Mouse (Mus musculus): ENCODE measurements around the gene Selenoh. TPM values are rescaled to one million over a fixed set of nuclear protein-coding genes. Genes with fewer than 3 reads are reported as not detected.

Selenoh gene
- total RNA-seq, 1 experiment, result 589 TPM

DNA sequence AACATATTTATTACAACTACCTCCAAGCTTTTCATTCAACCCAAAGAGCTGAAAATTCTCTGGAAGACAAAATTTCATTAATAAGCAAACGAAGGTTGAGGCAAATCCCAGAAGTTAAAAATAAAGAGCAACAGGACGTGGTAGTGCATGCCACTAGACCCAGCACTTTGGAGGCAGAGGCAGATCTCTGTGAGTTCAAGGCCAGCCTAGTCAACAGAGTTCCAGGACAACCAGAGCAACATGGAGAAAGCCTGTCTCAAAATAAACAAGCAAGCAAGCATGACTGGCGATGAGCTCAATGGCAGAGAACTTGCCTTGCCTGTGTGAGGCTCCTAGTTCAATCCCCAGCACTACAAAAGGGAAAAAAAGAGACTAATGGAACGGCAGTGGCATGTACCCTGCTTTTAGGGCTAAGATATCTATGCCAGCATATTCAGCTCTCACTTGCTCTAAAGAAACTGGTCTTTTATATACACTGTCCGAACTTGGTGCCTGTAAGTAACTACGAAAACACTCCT, 23.5 kb downstream of the Selenoh start:
- Histone ChIP-seq H3K9ac (ENCODE audit: insufficient read depth, low read depth, low read length, poor library complexity, severe bottlenecking) (no peak overlapping the region), H3K9me3 (ENCODE audit: control insufficient read depth, insufficient read depth, low read depth, low read length) (no peaks in the 10 kb centered on the region), H3K4me3 (ENCODE audit: insufficient read depth in 1 of 2, low read depth in 1 of 2, low read length in 2 of 2, poor library complexity in 1 of 2, severe bottlenecking in 1 of 2) (no peak overlapping the region), H3K4me1 (ENCODE audit: control insufficient read depth in 2 of 2, insufficient read depth in 2 of 2, low read length in 2 of 2, poor library complexity in 1 of 2) (peaks cover 2 to 4% of the 10 kb centered on the region in 2 experiments; a peak in 3 of 4 replicates), H3K27ac (ENCODE audit: insufficient read depth, low read depth, low read length, poor library complexity, severe bottlenecking) (no peak overlapping the region), H3K36me3 (ENCODE audit: control insufficient read depth, insufficient read depth, low read length, poor library complexity, severe bottlenecking) (0 out of 2 replicates have a peak, but pooled peaks cover 2% of the 10 kb centered on the region)
- no peak for TF ChIP-seq HCFC1 (IDR thresholded peaks at IDR 0.05; ENCODE audit: borderline replicate concordance, insufficient read depth, low read length)
- TF ChIP-seq MAFK (IDR thresholded peaks at IDR 0.05; ENCODE audit: insufficient read depth, low read depth, low read length), result no peak
- no peak for TF ChIP-seq ZC3H11A (IDR thresholded peaks at IDR 0.05; ENCODE audit: borderline replicate concordance, low read depth, low read length)
- TF ChIP-seq ZNF384 (IDR thresholded peaks at IDR 0.05; ENCODE audit: low read depth, low read length), result no peak
- TF ChIP-seq CHD2 (IDR thresholded peaks at IDR 0.05; ENCODE audit: low read depth, low read length), result no peak
- in situ Hi-C loops (cut with MboI; ENCODE audit: low sequenced_read_pairs in 2 of 2, unreplicated experiment in 2 of 2), result no loop called here
- DNase-seq (ENCODE audit: low read depth, low spot score), result no peak

DNA sequence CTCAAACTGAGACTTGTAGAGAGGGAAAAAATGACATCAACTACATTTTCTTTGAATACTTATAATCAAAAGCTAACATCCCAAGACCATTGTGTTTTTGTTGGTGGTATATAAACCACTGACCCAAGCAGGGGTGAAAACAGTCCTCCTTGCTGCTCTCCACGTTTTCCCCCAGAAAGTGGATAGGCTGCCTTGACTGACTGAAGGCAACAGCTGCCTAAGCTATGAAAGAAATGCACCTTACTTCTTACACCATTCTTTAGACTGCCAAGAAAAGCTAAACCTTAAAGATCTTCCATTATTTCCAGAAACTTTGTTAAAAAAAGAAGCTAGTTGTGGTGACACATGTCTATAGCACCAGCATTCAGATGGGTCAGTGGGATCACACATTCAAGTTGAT, 24.4 kb downstream of the Selenoh start:
- DNase-seq (ENCODE audit: low read depth, low spot score), result no peak
- Histone ChIP-seq H3K36me3 (ENCODE audit: control insufficient read depth, insufficient read depth, low read length, poor library complexity, severe bottlenecking) (0 out of 2 replicates have a peak, but pooled peaks cover 2% of the 10 kb centered on the region), H3K9ac (ENCODE audit: insufficient read depth, low read depth, low read length, poor library complexity, severe bottlenecking) (no peak overlapping the region), H3K4me3 (ENCODE audit: insufficient read depth in 1 of 2, low read depth in 1 of 2, low read length in 2 of 2, poor library complexity in 1 of 2, severe bottlenecking in 1 of 2) (no peak overlapping the region), H3K9me3 (ENCODE audit: control insufficient read depth, insufficient read depth, low read depth, low read length) (no peaks in the 10 kb centered on the region), H3K4me1 (ENCODE audit: control insufficient read depth in 2 of 2, insufficient read depth in 2 of 2, low read length in 2 of 2, poor library complexity in 1 of 2) (peaks cover 2 to 4% of the 10 kb centered on the region in 2 experiments; a peak in 3 of 4 replicates), H3K27ac (ENCODE audit: insufficient read depth, low read depth, low read length, poor library complexity, severe bottlenecking) (no peak overlapping the region)
- in situ Hi-C loops (cut with MboI; ENCODE audit: low sequenced_read_pairs in 2 of 2, unreplicated experiment in 2 of 2), result no loop called here
- TF ChIP-seq CHD2 (IDR thresholded peaks at IDR 0.05; ENCODE audit: low read depth, low read length) (no peak), HCFC1 (IDR thresholded peaks at IDR 0.05; ENCODE audit: borderline replicate concordance, insufficient read depth, low read length) (no peak), ZNF384 (IDR thresholded peaks at IDR 0.05; ENCODE audit: low read depth, low read length) (no peak)

DNA sequence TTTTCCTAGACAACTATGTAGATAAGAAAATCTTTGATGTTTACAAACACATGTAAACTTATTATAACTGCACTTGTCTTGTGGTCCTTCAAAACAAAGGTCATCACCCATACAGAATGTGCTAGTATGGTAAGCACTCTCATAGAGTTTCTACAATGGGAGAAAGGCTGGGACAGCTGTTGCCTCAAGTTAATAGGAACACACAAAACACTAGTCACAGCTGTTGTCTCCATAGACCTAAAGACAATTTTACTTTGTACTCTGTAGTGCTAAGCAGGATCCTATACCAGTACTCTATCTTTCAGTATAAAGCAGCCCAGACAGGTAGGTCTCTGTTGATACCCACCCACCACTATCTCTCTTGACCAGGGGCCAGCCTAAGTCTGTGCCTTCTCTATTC, 29.7 kb downstream of the Selenoh start:
- DNase-seq (ENCODE audit: low read depth, low spot score), result no peak
- Histone ChIP-seq H3K4me3 (ENCODE audit: insufficient read depth in 1 of 2, low read depth in 1 of 2, low read length in 2 of 2, poor library complexity in 1 of 2, severe bottlenecking in 1 of 2) (no peak overlapping the region), H3K36me3 (ENCODE audit: control insufficient read depth, insufficient read depth, low read length, poor library complexity, severe bottlenecking) (no peaks in the 10 kb centered on the region), H3K27ac (ENCODE audit: insufficient read depth, low read depth, low read length, poor library complexity, severe bottlenecking) (no peak overlapping the region), H3K9ac (ENCODE audit: insufficient read depth, low read depth, low read length, poor library complexity, severe bottlenecking) (no peak overlapping the region), H3K4me1 (ENCODE audit: control insufficient read depth in 2 of 2, insufficient read depth in 2 of 2, low read length in 2 of 2, poor library complexity in 1 of 2) (peaks cover 3 to 17% of the 10 kb centered on the region in 2 experiments), H3K9me3 (ENCODE audit: control insufficient read depth, insufficient read depth, low read depth, low read length) (no peaks in the 10 kb centered on the region)
- in situ Hi-C loops (cut with MboI; ENCODE audit: low sequenced_read_pairs in 2 of 2, unreplicated experiment in 2 of 2), result no loop called here
- TF ChIP-seq CHD2 (IDR thresholded peaks at IDR 0.05; ENCODE audit: low read depth, low read length) (no peak), ZNF384 (IDR thresholded peaks at IDR 0.05; ENCODE audit: low read depth, low read length) (no peak), MAFK (IDR thresholded peaks at IDR 0.05; ENCODE audit: insufficient read depth, low read depth, low read length) (no peak), ZC3H11A (IDR thresholded peaks at IDR 0.05; ENCODE audit: borderline replicate concordance, low read depth, low read length) (no peak), HCFC1 (IDR thresholded peaks at IDR 0.05; ENCODE audit: borderline replicate concordance, insufficient read depth, low read length) (no peak)

DNA sequence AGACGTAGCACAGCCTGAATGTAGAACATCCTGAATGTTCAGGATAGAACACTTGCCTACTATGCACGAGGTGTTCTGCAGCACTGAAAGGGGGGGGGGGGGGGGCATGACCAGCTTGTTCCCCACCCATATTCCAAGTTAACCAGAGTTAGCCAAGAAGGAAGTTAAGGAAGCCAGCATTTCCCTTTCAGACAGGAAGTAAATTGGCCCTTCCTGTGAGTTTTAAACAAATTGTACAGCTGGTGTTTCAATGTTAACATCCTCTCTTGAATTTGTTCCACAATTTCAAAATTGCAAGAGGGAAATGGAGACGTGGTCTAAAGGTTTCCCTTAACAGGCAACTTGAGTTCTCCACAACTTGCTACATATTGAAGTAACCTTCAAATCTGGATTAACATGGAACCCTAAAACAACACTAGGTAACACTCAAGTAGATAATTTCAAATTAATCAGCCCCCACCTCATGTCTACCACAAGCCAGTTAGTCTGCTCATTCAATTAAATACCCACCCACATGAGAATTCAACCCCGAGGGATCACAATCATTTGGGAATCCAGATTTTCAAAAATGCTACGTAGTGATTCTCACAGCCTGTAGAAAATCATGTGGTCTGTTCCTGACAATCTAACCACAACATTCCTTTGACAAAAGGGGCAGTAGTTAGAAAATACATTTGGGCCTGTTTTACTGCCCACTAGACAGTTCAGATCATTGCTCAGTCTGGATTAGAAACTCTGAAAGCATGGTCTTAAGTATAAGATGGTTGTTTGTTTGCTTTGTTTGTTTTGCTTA, 31.9 kb downstream of the Selenoh start:
- Histone ChIP-seq H3K9me3 (ENCODE audit: control insufficient read depth, insufficient read depth, low read depth, low read length) (no peaks in the 10 kb centered on the region), H3K9ac (ENCODE audit: insufficient read depth, low read depth, low read length, poor library complexity, severe bottlenecking) (no peak overlapping the region), H3K27ac (ENCODE audit: insufficient read depth, low read depth, low read length, poor library complexity, severe bottlenecking) (no peak overlapping the region), H3K4me3 (ENCODE audit: insufficient read depth in 1 of 2, low read depth in 1 of 2, low read length in 2 of 2, poor library complexity in 1 of 2, severe bottlenecking in 1 of 2) (no peak overlapping the region), H3K36me3 (ENCODE audit: control insufficient read depth, insufficient read depth, low read length, poor library complexity, severe bottlenecking) (no peaks in the 10 kb centered on the region), H3K4me1 (ENCODE audit: control insufficient read depth in 2 of 2, insufficient read depth in 2 of 2, low read length in 2 of 2, poor library complexity in 1 of 2) (peaks cover 18% of the 10 kb centered on the region in 2 experiments)
- TF ChIP-seq ZC3H11A (IDR thresholded peaks at IDR 0.05; ENCODE audit: borderline replicate concordance, low read depth, low read length) (no peak), MAFK (IDR thresholded peaks at IDR 0.05; ENCODE audit: insufficient read depth, low read depth, low read length) (no peak), HCFC1 (IDR thresholded peaks at IDR 0.05; ENCODE audit: borderline replicate concordance, insufficient read depth, low read length) (no peak), ZNF384 (IDR thresholded peaks at IDR 0.05; ENCODE audit: low read depth, low read length) (no peak), CHD2 (IDR thresholded peaks at IDR 0.05; ENCODE audit: low read depth, low read length) (no peak)
- no peak for DNase-seq (ENCODE audit: low read depth, low spot score)
- in situ Hi-C loops (cut with MboI; ENCODE audit: low sequenced_read_pairs in 2 of 2, unreplicated experiment in 2 of 2), result no loop called here

All from ES-E14 (cell line).